Mouse (Mus musculus): ENCODE data around the gene Ggn.
A peak's percentile ranks its signal among the peaks of the same experiment; 100 is the strongest.
"Not testable (repeated sequence)": the region's sequence is repeated elsewhere in the genome, so short reads cannot be mapped to it uniquely, and the experiment has no call there.

Ggn gene

GRCm38 (mm10) chr7:29162750-29163525 is 7.1 kb upstream of the Ggn start:
- DNase-seq: peak; percentile 81

DNA sequence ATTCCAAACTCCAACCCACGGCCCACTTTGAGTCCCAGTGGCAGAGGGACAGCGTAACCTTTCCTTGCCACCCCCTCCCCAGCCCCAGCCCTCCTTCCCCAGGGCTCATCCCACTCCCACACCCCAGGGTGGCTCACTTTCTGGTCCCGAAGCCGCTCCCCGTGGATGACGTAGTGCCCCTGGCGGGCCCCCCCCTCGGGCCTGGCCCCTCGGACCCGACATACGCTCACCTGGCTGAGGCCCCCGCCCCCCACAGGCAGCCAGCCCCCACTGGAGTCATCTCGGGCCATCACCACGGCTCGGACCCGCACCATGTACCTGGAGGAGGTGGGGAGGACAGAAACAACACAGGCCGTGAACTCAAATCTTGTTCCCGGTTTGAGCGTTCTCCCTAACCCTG is 2.4 kb upstream of the Ggn start:
- no peak for DNase-seq

DNA sequence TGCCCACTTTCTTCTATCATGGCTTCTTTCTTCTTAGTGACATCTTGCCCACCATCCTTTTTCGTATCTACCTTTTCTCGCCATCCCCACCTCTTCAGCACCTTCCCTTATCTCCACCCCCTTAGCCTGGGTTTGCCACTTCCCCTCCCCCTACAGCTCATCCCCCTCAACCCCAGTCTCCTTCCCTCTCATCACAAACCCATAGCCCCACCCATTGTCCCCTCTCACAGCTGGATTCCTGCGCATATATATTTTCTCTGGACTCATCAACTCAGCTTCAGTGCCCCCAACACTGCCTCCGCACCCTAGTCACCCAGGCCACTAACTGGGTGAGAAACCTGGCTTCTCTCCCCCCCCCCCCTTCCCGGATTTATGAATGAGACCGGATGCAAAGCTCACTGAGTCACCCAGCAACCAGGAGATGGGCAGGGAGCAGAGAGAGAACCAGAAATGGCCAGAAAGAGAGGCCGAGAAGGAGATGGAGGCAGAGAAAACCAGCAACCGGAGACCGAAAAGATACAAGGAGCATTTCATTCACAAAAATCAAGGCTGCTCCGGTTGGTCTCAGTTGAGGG is 1.8 kb upstream of the Ggn start:
- DNase-seq: no peak

DNA sequence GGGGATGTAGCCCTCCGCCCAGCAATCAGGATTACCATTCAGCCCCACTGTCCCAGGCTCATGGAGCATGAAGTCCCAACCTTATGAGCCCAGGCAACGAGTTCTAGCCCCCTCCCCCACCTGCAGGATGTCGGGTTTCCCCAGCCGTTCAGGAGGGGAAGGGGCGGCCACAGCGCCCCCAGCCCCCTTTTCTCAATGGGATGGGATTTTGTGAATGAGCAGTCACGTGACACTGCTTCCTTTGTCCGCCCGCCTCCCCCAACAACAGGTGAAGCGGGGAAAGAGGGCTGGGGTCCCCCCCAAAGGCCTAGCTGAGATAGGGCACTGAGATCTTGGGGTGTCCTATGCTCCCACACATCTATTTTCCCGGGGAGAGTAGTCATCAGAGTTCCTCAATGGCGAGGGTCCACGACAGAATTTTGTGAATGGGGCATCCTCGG is 1.2 kb upstream of the Ggn start:
- no peak for DNase-seq

DNA sequence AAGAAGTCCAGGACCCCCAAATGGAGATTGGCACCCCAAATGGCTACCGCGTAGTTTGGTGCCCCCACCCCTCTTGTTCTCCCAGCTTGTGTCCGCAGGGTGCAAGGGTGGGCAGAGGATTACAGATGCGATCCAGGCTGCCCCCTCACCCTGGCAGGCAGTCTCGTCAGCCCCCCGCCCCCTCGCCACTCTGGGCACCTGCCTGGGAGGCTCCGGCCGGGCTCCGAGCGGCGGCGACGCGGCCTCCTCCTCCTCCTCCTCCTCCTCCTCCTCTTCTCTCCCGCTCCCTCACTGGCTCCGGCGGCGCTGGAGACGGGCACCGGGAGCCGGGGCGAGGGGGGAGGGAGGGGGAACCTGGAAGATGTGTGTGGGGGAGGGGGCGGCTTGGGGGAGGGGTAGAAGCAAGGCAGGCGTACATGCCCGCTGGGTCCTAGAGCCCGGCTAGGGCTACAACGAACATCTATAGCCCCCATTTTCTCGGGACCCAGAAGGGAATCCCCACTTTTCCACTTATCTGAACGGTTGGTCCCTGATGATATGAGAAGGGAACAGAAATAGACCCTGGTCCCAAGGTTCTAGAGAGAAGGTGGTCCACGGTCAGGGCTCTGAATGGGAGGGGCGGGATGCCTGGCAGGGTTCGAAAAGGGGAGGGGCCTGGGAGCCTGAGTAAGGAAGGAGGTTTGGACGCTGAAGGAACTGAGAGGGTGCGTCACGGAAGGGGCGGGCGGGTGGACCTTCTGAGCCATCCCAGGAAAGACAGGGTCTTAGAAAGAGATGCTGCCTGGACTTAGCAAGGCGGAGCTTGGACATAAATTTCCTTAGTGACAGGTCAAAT is 562 bp upstream of the Ggn start:
- peak; percentile 74 for DNase-seq

GRCm38 (mm10) chr7:29170755-29171561 is 948 bp downstream of the Ggn start:
- no peak for DNase-seq

DNA sequence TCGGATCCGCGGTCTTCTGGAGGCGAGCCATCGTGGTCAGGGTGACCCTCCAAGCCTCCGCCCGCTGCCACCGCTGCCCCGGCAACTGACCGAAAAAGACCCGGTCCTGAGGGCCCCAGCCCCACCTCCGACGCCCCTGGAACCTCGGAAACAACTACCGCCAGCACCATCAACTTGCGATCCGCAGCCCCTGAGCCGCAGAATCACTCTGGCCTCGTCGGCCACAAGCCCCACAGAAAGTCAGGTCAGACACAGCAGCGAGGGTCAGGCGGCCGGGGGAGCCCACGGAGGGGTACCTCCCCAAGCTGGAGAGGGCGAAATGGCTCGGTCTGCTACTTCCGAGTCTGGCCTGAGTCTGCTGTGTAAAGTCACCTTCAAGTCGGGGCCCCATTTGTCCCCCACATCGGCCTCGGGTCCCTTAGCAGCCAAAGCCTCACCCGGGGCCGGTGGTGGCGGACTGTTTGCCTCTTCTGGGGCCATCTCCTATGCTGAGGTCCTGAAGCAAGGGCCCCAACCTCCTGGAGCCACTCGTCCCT is 1.6 kb downstream of the Ggn start:
- no peak for DNase-seq

DNA sequence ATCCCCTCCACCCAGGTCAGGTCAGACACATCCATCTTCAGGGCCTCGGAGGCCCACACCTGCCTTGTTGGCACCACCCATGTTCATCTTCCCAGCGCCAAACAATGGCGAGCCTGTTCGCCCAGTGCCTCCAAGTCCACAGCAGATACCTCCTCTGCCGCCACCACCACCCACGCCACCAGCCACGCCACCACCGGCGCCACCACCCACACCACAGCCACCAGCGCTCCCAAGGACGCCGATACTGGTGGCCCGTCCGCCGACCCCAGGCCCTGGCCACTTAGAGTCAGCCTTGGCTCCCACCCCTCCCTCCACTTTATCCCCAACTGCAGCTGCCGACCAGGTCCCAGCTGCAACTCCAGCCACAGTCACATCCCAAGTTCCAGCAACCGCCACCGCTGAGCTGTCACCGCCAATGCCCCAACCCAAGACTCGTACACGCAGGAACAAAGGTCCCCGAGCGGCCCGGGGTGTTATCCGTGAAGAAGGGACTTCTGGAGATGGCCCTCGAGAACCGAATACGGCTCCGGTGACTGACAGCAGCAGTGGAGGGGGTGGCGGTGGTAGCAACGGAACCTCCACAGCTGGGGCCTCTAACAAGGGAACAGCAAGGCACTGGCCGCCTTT is 2.5 kb downstream of the Ggn start:
- no peak for DNase-seq

- DNase-seq: no peak
These were observed 8.1 kb downstream of the Ggn start for GRCm38 (mm10) chr7:29178106-29178505.

DNA sequence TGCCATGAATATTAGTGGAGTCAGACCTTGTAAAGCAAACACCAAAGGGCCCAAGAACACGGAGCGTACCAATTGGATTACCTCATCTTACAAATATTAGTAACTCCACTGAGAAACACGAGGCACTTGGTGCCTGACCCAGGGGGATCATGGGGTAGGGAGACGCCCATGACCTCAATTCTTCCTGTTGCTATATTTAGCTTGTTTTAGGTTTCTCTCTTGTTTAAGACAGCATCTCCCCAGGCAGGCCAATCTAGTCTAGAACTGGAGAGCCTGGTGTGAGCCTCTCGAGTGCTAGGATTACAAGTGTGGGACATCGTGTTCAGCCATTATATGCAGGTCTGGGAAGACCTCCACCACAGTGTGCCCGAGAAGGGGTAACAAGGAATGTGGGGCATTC is 9.3 kb downstream of the Ggn start:
- DNase-seq: no peak

DNA sequence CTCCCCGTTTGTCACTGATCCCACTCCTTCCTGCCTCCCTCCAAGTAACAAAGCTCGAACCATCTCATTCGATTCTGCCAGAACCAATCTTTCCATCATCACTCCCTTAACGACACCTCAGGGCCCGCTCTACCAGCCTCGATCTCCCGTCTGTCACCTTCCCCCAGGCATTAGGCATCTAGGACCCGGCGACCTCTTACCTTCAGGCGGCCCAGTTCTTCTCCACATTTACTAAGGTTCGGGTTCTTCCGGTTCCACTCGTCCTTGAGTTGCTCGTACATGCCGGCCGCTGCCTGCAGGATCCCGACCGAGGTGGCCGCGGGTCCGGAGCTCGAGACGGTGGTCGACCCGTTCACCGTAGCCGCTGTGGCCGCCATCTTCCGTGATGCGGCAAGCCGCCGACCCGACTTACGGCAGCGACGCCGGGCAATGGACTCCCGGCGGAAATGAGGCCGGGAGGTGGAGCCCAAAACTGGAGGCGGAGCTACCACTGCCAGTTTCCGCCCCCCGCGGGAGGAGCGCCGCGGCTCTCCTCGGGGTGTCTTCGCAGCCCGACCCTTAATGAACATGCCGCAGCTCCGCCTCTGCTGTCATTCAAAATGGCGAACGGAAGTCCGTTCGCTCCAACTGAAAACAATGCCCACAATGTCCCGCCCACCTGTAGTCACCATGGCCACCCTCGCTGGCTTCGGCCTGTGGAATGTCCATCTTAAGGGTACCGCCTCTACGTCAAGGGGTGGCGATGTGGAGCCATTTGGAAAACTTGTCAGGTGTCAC is 10.3 kb downstream of the Ggn start, which contains the start of gene Psmd8:
Gene Psmd8, minus strand, starts transcription at position 625 of the 777 bp plus-strand sequence.
- peak; percentile 99 for DNase-seq

- no peak for DNase-seq
These were observed 10.8 kb downstream of the Ggn start for GRCm38 (mm10) chr7:29180854-29181236.

DNA sequence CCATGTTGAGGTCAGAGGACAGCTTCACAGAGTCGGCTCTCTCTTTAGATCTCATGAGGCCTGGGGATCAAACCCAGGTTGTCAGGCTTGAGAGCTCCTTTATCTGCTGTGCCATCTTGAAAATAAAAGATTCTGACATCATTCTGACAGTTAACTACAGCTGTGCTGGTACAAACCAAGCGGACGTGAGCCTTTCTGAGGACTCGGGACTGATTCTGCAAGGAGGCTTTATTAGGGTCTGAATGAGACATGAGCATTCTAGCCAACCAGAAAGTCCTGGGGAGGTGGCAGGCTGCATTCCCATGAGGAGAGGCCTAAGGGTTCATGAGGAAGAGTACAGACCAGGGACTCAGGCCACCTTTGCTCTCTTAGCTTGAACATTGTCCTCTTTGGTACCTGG is 11.3 kb downstream of the Ggn start:
- DNase-seq: not testable (repeated sequence)

- not testable (repeated sequence) for DNase-seq
These were observed 24.2 kb downstream of the Ggn start for GRCm38 (mm10) chr7:29194230-29194629.

DNA sequence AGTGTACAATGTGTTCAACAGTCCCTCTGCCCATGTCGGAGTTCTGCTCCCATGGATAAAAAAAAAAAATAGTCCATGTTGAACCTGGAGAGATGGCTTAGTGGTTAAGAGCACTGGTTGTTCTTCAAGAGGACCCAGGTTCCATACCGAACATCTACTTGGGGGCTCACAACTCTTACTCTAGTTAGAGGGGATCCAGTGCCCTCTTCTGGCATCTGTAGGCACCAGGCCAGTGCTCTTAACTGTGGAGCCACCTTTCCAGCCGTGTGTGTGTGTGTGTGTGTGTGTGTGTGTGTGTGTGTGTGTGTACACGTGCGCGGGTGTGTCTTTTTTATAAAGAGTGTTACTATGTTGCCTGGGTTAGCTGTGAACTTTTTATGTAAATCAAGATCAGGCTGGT is 32.6 kb downstream of the Ggn start:
- DNase-seq: no peak

DNA sequence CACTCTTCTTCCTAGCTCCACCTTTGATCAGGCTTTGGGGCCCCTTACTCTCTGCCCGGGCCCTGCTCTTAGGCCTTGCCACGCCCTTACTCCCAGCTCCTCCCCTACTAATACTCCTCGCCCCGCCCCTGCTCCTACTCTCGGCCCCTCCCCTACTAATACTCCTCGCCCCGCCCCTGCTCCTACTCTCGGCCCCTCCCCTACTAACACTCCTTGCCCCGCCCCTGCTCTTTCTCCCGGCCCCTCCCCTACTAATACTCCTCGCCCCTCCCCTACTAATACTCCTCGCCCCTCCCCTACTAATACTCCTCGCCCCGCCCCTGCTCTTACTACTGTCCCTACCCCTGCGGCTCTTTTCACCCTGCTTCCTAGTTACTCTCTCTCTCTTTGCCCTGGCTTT is 41.0 kb downstream of the Ggn start:
- DNase-seq: not testable (repeated sequence)

- DNase-seq: peak; percentile 89
These were observed 41.6 kb downstream of the Ggn start for GRCm38 (mm10) chr7:29211415-29212198.

- DNase-seq: no peak
These were observed 42.3 kb downstream of the Ggn start for GRCm38 (mm10) chr7:29212199-29212765.

DNA sequence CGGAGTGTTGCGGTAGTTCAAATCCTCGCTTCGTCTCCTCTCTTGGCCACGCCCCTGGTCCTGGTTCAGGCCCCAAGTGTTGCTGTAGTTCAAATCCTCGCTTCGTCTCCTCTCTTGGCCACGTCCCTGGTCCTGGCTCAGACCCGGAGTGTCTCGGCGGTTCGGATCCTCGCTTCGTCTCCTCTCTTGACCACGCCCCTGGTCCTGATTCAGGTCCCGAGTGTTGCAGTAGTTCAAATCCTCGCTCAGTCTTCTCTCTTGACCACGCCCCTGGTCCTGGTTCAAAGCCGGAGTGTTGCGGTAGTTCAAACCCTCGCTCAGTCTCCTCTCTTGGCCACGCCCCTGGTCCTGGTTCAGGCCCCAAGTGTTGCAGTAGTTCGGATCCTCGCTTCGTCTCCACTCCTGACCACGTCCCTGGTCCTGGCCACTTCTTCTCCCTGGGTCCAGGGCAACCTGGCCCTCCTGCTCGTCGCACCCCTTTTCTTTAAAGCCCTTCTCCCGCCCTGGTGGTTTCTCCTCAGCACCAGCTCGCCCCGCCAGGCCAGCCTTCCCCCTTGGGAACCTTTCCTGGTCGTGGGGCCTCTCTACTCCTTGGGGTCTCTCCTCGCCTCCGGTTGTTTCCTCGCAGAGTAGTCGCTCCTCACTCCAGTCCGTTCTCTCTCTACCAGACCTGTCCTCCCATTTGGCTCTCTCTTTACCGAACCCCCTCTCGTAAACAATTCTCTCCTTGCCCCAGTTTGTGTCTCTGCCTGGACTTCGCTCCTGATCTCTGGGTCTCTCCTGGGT is 43.0 kb downstream of the Ggn start:
- not testable (repeated sequence) for DNase-seq

Data from kidney, adult 11 months (tissue).